Mouse (Mus musculus): ENCODE data around the gene Gm28539.

The Gm28539 gene

GRCm38 (mm10) chr16:18836468-18837208 is at the start of gene Gm28539, which contains the start of gene 2510002D24Rik:
Gene Gm28539 (plus strand): TSS chr16:18836584.
Gene 2510002D24Rik (plus strand): TSS chr16:18836578.
- peak; percentile 89 for DNase-seq (ENCODE audit: low spot score)

- DNase-seq (ENCODE audit: low spot score) = no peak
Observed at GRCm38 (mm10) chr16:18786652-18787051, 49.7 kb upstream of the Gm28539 start.

GRCm38 (mm10) chr16:18788627-18789406 is 47.6 kb upstream of the Gm28539 start:
- no peak for DNase-seq (ENCODE audit: low spot score)

- no peak for DNase-seq (ENCODE audit: low spot score)
Observed at GRCm38 (mm10) chr16:18795223-18795899, 41.0 kb upstream of the Gm28539 start.

- no peak for DNase-seq (ENCODE audit: low spot score)
Observed at GRCm38 (mm10) chr16:18796645-18797044, 39.7 kb upstream of the Gm28539 start.

GRCm38 (mm10) chr16:18798151-18798550 is 38.2 kb upstream of the Gm28539 start:
- DNase-seq (ENCODE audit: low spot score) = no peak

GRCm38 (mm10) chr16:18798841-18799240 is 37.5 kb upstream of the Gm28539 start:
- DNase-seq (ENCODE audit: low spot score) = no peak

GRCm38 (mm10) chr16:18805746-18806145 is 30.6 kb upstream of the Gm28539 start:
- no peak for DNase-seq (ENCODE audit: low spot score)

- no peak for DNase-seq (ENCODE audit: low spot score)
Observed at GRCm38 (mm10) chr16:18809001-18809400, 27.4 kb upstream of the Gm28539 start.

GRCm38 (mm10) chr16:18811032-18811431 is 25.4 kb upstream of the Gm28539 start:
- DNase-seq (ENCODE audit: low spot score) = no peak

GRCm38 (mm10) chr16:18811468-18812384 is 24.7 kb upstream of the Gm28539 start, which contains the start of the genes Ufd1 and Cdc45:
Gene Ufd1 (plus strand): TSS chr16:18811779.
Gene Cdc45 (minus strand): TSS chr16:18811987.
- DNase-seq (ENCODE audit: low spot score) = peak; percentile 57

GRCm38 (mm10) chr16:18812385-18812910 is 23.9 kb upstream of the Gm28539 start:
- DNase-seq (ENCODE audit: low spot score) = no peak

- no peak for DNase-seq (ENCODE audit: low spot score)
Observed at GRCm38 (mm10) chr16:18822356-18822755, 14.0 kb upstream of the Gm28539 start.

- DNase-seq (ENCODE audit: low spot score) = no peak
Observed at GRCm38 (mm10) chr16:18822925-18823324, 13.5 kb upstream of the Gm28539 start.

GRCm38 (mm10) chr16:18828630-18829029 is 7.8 kb upstream of the Gm28539 start:
- no peak for DNase-seq (ENCODE audit: low spot score)

GRCm38 (mm10) chr16:18829102-18829501 is 7.3 kb upstream of the Gm28539 start:
- no peak for DNase-seq (ENCODE audit: low spot score)

- DNase-seq (ENCODE audit: low spot score) = no peak
Observed at GRCm38 (mm10) chr16:18833486-18833885, 2.9 kb upstream of the Gm28539 start.

- DNase-seq (ENCODE audit: low spot score) = no peak
Observed at GRCm38 (mm10) chr16:18836073-18836467, 314 bp upstream of the Gm28539 start.

- no peak for DNase-seq (ENCODE audit: low spot score)
Observed at GRCm38 (mm10) chr16:18838346-18838745, 2.0 kb downstream of the Gm28539 start.

GRCm38 (mm10) chr16:18846301-18846820 is 10.0 kb downstream of the Gm28539 start:
- DNase-seq (ENCODE audit: low spot score) = no peak

All from urinary bladder, postnatal 10 days (tissue).